Mouse (Mus musculus): ENCODE measurements around the gene Parva. TPM values are rescaled to one million over a fixed set of nuclear protein-coding genes. Genes with fewer than 3 reads are reported as not detected.

Gene Parva
- not detected for polyA plus RNA-seq (2017; shearing (Covaris generic))

- no peak for ATAC-seq
Observed at GRCm38 (mm10) chr7:112427357-112428157, at the start of gene Parva. Gene Parva (plus strand): TSS chr7:112427505.

GRCm38 (mm10) chr7:112378056-112378455 lies 49.2 kb upstream of the Parva start:
- no peak for ATAC-seq

GRCm38 (mm10) chr7:112378476-112378875 lies 48.8 kb upstream of the Parva start:
- ATAC-seq, result no peak

- no peak for ATAC-seq
Observed at GRCm38 (mm10) chr7:112386521-112386920, 40.8 kb upstream of the Parva start.

GRCm38 (mm10) chr7:112387876-112388275 lies 39.4 kb upstream of the Parva start:
- no peak for ATAC-seq

GRCm38 (mm10) chr7:112388363-112388875 lies 38.9 kb upstream of the Parva start:
- no peak for ATAC-seq

- no peak for ATAC-seq
Observed at GRCm38 (mm10) chr7:112389611-112390251, 37.6 kb upstream of the Parva start.

GRCm38 (mm10) chr7:112390252-112390936 lies 36.9 kb upstream of the Parva start:
- no peak for ATAC-seq

- no peak for ATAC-seq
Observed at GRCm38 (mm10) chr7:112390937-112391605, 36.2 kb upstream of the Parva start.

GRCm38 (mm10) chr7:112397786-112398185 lies 29.5 kb upstream of the Parva start:
- no peak for ATAC-seq

GRCm38 (mm10) chr7:112399425-112400170 lies 27.7 kb upstream of the Parva start:
- no peak for ATAC-seq

GRCm38 (mm10) chr7:112400175-112400574 lies 27.1 kb upstream of the Parva start:
- ATAC-seq, result no peak

GRCm38 (mm10) chr7:112405061-112405460 lies 22.2 kb upstream of the Parva start:
- no peak for ATAC-seq

- ATAC-seq, result no peak
Observed at GRCm38 (mm10) chr7:112405578-112405977, 21.7 kb upstream of the Parva start.

- ATAC-seq, result no peak
Observed at GRCm38 (mm10) chr7:112407597-112407996, 19.7 kb upstream of the Parva start.

- no peak for ATAC-seq
Observed at GRCm38 (mm10) chr7:112409991-112410390, 17.3 kb upstream of the Parva start.

GRCm38 (mm10) chr7:112413286-112413685 lies 14.0 kb upstream of the Parva start:
- no peak for ATAC-seq

- no peak for ATAC-seq
Observed at GRCm38 (mm10) chr7:112416058-112416526, 11.2 kb upstream of the Parva start.

GRCm38 (mm10) chr7:112416730-112417513 lies 10.4 kb upstream of the Parva start:
- ATAC-seq, result no peak

- ATAC-seq, result no peak
Observed at GRCm38 (mm10) chr7:112417598-112417997, 9.7 kb upstream of the Parva start.

GRCm38 (mm10) chr7:112423438-112423837 lies 3.9 kb upstream of the Parva start:
- ATAC-seq, result no peak

All from inflammation-experienced regulatory T-cells, adult 6 months (primary cell).